Mouse (Mus musculus) cerebellum, adult 8-10 months (tissue): Measurements from ENCODE around the gene Sardh.

Experiments used
- DNase-seq: peaks from one replicate; pipeline ENCODE4 v3.0.0; 2022

Sardh gene

GRCm38 (mm10) chr2:27248211-27248610 is at the start of gene Sardh:
TSS of gene Sardh (minus strand) at chr2:27248337.
- DNase-seq = no peak

GRCm38 (mm10) chr2:27296656-27297406 is 48.7 kb upstream of the Sardh start:
- no peak for DNase-seq

- no peak for DNase-seq
Observed at GRCm38 (mm10) chr2:27294777-27295176, 46.6 kb upstream of the Sardh start.

- DNase-seq = peak; percentile 73
Observed at GRCm38 (mm10) chr2:27289019-27289418, 40.9 kb upstream of the Sardh start.

GRCm38 (mm10) chr2:27286971-27287710 is 39.0 kb upstream of the Sardh start:
- DNase-seq = no peak

- DNase-seq = no peak
Observed at GRCm38 (mm10) chr2:27284441-27284840, 36.3 kb upstream of the Sardh start.

GRCm38 (mm10) chr2:27281771-27282170 is 33.6 kb upstream of the Sardh start:
- no peak for DNase-seq

GRCm38 (mm10) chr2:27280920-27281611 is 32.9 kb upstream of the Sardh start:
- peak; percentile 63 for DNase-seq

GRCm38 (mm10) chr2:27278859-27279258 is 30.7 kb upstream of the Sardh start:
- DNase-seq = no peak

GRCm38 (mm10) chr2:27268325-27268724 is 20.2 kb upstream of the Sardh start:
- no peak for DNase-seq

- no peak for DNase-seq
Observed at GRCm38 (mm10) chr2:27265819-27266218, 17.7 kb upstream of the Sardh start.

- DNase-seq = no peak
Observed at GRCm38 (mm10) chr2:27262984-27263383, 14.8 kb upstream of the Sardh start.

- DNase-seq = no peak
Observed at GRCm38 (mm10) chr2:27251434-27251833, 3.3 kb upstream of the Sardh start.

- DNase-seq = no peak
Observed at GRCm38 (mm10) chr2:27247487-27247863, 662 bp downstream of the Sardh start.

GRCm38 (mm10) chr2:27246712-27247486 is 1.2 kb downstream of the Sardh start:
- DNase-seq = no peak

- no peak for DNase-seq
Observed at GRCm38 (mm10) chr2:27245947-27246346, 2.2 kb downstream of the Sardh start.

GRCm38 (mm10) chr2:27237342-27237741 is 10.8 kb downstream of the Sardh start:
- peak; percentile 71 for DNase-seq

- DNase-seq = peak; percentile 65
Observed at GRCm38 (mm10) chr2:27235729-27236128, 12.4 kb downstream of the Sardh start.

- no peak for DNase-seq
Observed at GRCm38 (mm10) chr2:27232376-27232775, 15.8 kb downstream of the Sardh start.

- no peak for DNase-seq
Observed at GRCm38 (mm10) chr2:27229481-27230105, 18.5 kb downstream of the Sardh start.

GRCm38 (mm10) chr2:27228809-27229480 is 19.2 kb downstream of the Sardh start:
- DNase-seq = no peak

- no peak for DNase-seq
Observed at GRCm38 (mm10) chr2:27226572-27226971, 21.6 kb downstream of the Sardh start.
